Mouse (Mus musculus) layer of hippocampus, postnatal 25 days (tissue): ENCODE results near the gene Stoml2. TPM values are rescaled to one million over a fixed set of nuclear protein-coding genes. Genes with fewer than 3 reads are reported as not detected.
"Not testable (repeated sequence)": the region's sequence is repeated elsewhere in the genome, so short reads cannot be mapped to it uniquely, and the experiment has no call there.

Source experiments
- DNase-seq, 2 experiments: peaks; one replicate each; pipeline ENCODE4 v3.0.0; 2022; ENCODE audit warnings: mixed read lengths in 2 of 2, low spot score in 1 of 2; ENCODE audit errors: extremely low spot score in 1 of 2
- total RNA-seq, 2 experiments: library from RNA; stranded (reverse); gene quantifications; 2 replicates each; pipeline ENCODE4 v1.2.3; 2021

The Stoml2 gene
- total RNA-seq, 2 experiments from 2014 or later: 85.6 to 108 TPM

DNA sequence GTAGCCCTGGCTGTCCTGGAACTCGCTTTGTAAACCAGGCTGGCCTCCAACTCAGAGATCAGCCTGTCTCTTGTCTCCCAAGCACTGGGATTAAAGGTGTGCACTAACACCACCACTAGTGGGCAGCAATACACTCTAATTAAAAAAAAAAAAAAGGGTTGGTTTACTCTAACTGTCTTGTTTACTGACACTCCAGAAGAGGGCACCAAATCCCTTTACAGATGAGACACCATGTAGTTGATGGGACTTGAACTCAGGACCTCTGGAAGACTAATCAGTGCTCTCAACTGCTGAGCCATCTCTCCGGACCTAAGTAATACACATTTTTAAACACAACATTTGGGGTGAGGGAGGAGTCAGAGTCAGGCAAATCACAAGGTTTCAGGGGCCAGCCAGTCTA, 25.7 kb downstream of the Stoml2 start:
- DNase-seq: no peak

DNA sequence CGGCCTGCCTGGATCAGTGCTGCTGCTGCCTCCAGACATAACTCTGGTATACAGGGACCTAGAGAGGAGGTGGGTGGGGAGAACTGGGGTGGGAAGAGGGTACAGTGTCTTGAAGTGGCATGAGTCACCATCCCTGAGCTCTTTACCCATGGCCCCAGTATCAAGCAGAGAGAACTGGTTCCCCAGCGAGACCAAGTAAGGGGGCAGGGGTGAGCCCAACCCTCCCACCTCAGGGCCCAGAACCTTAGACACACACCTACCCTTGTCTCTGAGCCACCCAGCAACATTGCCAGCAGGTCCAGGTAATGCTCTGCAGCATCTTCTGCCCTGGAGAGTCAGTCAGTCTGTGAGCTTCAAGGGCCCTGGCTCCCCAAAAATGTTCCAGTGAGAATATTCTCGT, 26.6 kb downstream of the Stoml2 start:
- DNase-seq: no peak

DNA sequence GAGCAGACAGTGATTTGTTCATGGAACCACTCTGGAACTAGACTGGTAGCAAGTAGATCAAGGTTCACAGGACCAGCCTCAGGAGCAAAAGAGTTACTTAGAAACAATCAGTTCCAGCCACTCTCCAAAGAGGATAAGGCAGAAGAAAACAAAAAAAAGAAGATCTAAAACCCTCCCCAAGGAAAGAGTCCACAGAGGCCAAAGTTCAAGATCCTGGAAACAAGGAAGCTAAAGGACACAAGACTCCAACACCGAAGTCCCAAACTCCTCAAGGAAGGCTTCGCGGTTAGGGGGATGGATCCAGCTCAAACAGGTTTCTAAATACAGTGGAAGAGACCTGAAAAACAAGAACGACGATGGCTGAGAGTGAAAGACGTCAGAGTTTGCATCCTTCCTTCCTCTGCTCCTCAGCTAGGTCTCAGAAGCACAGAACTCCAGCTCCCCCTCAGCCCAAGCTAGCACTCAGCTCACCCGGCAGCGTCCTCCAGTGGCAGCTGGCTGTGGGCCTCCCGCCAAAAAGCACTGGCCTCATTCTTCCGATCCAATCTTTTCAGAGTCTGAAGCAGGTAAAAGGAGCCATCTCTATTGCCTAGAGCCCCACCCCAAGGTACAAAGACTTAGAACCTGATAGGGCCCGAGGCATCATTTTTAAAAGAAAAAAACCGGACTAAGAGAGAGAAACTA, 28.6 kb downstream of the Stoml2 start:
- no peak for DNase-seq

DNA sequence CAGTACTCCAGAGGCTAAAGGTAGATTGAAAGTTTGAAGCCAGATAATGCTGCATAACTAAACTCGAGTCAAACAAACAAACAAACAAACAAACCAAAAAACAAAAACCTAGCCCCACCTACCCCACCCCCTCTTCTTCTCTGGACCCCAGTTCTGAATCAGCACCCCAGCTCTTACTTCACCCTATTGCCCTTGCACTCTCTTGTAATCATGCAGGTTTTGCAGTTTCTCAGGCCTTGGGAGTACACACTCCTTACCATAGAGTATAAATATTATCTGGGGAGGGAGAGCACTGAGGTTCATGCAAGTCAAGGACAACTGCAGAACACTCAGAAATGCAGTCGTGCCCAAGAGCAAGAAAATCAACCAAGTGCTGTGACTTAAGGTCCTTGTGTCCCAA, 30.2 kb downstream of the Stoml2 start:
- DNase-seq: no peak

DNA sequence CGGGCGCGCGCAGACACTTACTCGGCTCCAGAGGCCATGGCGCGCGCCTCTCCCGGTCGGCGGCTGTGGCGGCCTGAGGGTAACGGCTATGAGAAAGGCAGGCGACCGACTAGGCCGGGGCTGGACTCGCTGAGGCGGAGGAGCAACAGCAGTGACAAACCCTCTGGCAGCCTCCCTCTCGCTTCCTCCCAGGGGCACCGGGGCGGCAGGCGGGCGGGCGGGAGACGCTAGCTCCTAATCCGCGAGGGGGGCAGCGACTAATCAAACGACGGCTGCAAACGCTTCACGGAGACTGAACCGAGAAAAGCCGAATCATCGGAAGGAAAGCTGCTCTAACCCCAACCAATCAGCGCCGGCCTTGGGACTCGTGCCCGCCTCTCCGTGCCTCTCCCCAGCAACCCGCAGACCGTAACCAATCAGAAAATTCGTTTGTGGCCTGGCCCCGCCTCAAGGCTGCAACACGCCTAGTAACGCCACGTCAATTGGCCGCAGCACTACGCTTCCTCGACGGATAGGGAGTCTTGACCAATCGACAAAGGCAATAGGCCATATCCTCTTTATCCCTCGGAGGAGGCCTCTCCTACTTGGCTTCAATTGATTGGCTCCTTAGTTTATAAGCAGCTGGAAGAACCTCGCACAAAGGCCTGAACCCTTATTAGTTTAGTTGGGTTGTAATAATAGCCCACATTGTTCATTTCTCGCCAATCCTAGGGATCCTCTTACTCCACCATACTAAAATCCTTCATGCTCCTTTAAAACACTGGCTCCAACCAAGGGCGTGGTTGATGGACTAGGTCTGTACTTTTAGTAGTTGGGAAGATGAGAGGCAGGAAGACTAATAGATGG, 31.1 kb downstream of the Stoml2 start, which contains the start of gene Vcp:
Gene Vcp (minus strand): TSS at position 367 of the 846 bp plus-strand sequence.
- peak; percentile 92 to 95 for DNase-seq

DNA sequence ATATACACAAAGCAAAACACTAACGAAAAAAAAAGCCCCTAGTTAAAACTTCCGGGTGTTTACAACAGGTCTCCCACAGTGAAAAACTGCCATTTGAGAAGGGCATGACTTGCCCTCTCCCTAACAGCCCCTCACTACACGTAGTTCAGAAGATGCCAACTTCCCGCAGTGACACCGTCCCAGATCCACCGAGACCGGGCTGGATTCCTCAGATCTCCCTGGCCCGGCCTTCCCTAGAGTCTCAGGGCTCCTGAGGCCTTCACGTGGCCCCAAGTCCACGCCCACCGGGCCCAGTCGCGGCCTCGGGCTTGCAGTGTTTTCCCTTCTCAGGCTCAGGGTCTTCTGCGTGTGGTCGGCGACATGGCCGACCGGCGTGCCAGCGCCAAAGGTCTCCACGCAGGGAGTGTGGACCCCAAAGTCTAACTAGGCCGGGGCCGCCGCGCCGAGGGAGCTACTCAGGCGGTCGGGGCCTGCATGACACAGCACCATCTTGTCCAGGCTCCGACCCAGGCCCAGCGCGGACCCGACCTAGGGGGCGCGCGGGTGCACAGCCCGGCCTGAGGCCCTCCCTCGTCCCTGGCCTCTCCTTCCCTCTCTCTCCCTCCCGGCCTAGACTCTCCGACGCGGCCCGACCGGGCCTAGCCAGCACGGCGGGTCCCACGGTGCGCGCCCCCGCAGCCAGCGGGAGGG, 31.9 kb downstream of the Stoml2 start:
- peak; percentile 52 to 62 for DNase-seq

DNA sequence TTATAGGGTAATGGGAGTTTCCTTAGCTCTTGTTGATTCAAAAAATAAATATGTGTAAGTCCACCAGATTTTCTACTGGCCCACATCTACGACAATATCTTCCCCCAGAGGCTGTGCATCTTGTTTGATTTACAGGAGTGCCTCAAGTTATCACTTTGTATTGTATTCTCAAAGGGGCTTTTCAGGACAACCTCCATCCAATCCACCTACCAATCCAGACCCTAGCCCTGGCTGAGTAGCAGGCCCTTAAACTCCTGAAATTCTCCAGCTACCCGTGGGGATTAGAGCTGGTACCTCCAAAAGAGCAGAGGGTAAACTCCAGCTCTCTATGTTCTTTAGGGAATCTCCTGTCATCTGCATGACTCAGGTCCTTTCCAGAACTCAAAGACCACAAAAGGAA, 33.5 kb downstream of the Stoml2 start:
- no peak for DNase-seq

DNA sequence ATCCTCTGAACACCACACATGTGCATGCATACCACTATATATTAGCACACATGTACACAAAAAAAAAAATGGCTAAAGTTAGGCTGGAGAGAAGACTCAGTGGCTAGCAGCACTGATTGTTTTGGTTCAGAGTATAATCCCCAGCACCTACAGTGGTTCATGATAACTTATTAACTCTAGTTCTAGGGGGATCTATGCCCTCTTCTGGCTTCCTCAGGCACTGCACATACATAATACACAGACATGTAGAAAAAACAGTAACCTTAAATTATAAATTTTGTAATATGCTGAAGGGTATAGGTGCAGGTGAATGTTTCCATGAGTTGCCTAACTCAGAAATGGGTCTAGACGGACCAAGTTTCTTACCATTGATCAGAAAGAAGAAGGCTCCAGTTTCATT, 43.2 kb downstream of the Stoml2 start:
- DNase-seq: no peak

DNA sequence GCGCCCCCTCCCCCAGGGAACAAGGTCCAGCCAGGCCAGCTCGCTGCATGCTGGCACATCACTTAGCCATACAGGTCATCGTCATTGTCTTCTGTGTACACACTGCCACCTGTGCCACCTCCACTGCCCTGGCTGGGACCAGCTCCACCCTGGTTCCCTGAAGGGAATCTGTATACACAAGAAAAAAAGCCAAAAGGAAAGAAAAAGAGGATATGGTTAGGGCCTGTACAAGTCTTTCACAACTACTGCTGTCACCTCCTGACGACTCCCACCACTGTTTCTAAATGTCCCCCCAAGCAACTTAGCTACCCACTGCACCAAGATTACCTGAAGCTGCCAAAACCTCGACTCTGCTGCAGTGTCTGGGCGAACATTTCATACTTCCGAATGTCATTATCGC, 51.0 kb downstream of the Stoml2 start:
- not testable (repeated sequence) for DNase-seq

DNA sequence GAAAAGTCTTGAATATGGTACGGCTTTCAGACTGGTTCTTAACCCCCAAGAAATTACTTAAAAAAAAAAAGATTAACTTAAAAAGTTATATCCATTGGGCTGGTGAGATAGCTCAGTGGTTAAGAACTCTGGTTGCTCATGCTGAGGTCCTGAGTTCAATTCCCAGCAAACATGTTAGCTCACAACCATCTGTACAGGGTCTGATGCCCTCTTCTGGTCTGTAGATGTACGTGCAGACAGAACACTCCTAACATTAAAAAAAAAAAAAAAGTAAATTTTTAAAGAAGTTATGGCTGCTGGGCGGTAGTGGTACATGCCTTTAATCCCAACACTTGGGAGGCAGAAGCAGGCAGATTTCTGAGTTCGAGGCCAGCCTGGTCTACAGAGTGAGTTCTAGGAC, 53.4 kb downstream of the Stoml2 start:
- DNase-seq: no peak

Other genes starting within 250 kb of the Stoml2 start
- under 1 TPM; 0.12 to 0.20 TPM for gene Fam205a1, start 177.8 kb downstream of the Stoml2 start, total RNA-seq
- under 1 TPM; 0.64 to 0.80 TPM for gene Gm12394, start 174.9 kb downstream of the Stoml2 start, total RNA-seq
- under 1 TPM; 0.64 to 0.87 TPM for gene Fam205c, start 157.5 kb downstream of the Stoml2 start, total RNA-seq
- gene Phf24, start 115.0 kb downstream of the Stoml2 start, total RNA-seq: 100 to 1,000 TPM; 137 to 149 TPM
- 100 to 1,000 TPM; 208 to 224 TPM for gene Dnajb5, start 81.9 kb downstream of the Stoml2 start, total RNA-seq
- gene 1700022I11Rik, start 62.1 kb downstream of the Stoml2 start, total RNA-seq: not detected
- 100 to 1,000 TPM; 191 to 201 TPM for gene Vcp, start 31.2 kb downstream of the Stoml2 start, total RNA-seq
- gene Fancg, start 21.2 kb downstream of the Stoml2 start, total RNA-seq: 1 to 10 TPM; 7.7 to 8.7 TPM
- 10 to 100 TPM; 33.9 TPM for gene Pigo, start 5.9 kb downstream of the Stoml2 start, total RNA-seq
- 10 to 100 TPM; 32.9 to 37.7 TPM for gene Fam214b, start 14.5 kb upstream of the Stoml2 start, total RNA-seq
- gene Unc13b, start 27.2 kb upstream of the Stoml2 start, total RNA-seq: 10 to 100 TPM; 32.7 to 49.6 TPM
- under 1 TPM; 0.12 to 0.23 TPM for gene Atp8b5, start 235.4 kb upstream of the Stoml2 start, total RNA-seq